Mouse (Mus musculus) ES-Bruce4 (cell line): ENCODE data around the gene Zranb3.

Experiments
- CTCF ChIP-seq: IDR thresholded peaks from one replicate; pipeline ENCODE4 v1.8.1; 2011; ENCODE audit warnings: low read depth, low read length
- EP300 ChIP-seq: IDR thresholded peaks from 2 replicates; pipeline ENCODE4 v1.6.1; 2011; ENCODE audit warnings: low read depth, low read length; ENCODE audit not compliant: insufficient read depth
- POLR2A ChIP-seq: IDR thresholded peaks from one replicate; pipeline ENCODE4 v1.8.1; 2011; ENCODE audit warnings: low read length; ENCODE audit not compliant: insufficient read depth

DNA sequence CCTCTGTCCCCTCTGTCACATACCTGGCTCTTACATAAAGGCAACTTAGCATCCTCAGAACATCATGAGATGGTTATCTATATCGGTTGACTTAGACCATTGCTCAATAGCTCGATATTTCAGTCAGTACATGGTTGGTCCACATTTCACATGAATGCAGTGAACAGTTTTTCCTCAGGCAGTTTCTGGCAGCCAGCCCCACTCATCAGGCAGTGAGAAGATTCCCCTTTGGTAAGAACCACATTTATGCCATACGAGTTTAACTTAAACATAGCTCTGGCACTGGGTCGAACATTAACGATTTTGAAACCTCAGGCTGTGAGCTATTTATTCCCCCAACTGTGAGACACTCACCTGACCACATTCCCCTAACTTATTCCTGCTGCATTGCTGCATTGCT, 154.1 kb downstream of the Zranb3 start:
- no peak for TF ChIP-seq CTCF
- no peak for TF ChIP-seq POLR2A
- TF ChIP-seq EP300 = no peak
